Mouse (Mus musculus) frontal cortex, postnatal 36 days (tissue): ENCODE results near the gene Senp3.
"Not testable (repeated sequence)": the region's sequence is repeated elsewhere in the genome, so short reads cannot be mapped to it uniquely, and the experiment has no call there.

Experiments
- DNase-seq, 2 experiments: peaks; one replicate each; pipeline ENCODE4 v3.0.0; 2022; ENCODE audit warnings: low spot score in 2 of 2

Gene Senp3

GRCm38 (mm10) chr11:69681314-69682208 is at the start of gene Senp3:
Senp3 (minus strand) TSS chr11:69682084.
- peak; percentile 97 to 99 for DNase-seq

GRCm38 (mm10) chr11:69731408-69731807 is 49.5 kb upstream of the Senp3 start:
- not testable (repeated sequence) for DNase-seq

GRCm38 (mm10) chr11:69729063-69729462 is 47.2 kb upstream of the Senp3 start:
- no peak for DNase-seq

- DNase-seq = no peak
These were observed 44.1 kb upstream of the Senp3 start for GRCm38 (mm10) chr11:69725951-69726350.

- no peak for DNase-seq
These were observed 41.2 kb upstream of the Senp3 start for GRCm38 (mm10) chr11:69723074-69723473.

- DNase-seq = no peak
These were observed 39.0 kb upstream of the Senp3 start for GRCm38 (mm10) chr11:69720852-69721251.

GRCm38 (mm10) chr11:69719423-69719822 is 37.5 kb upstream of the Senp3 start:
- DNase-seq = no peak

- DNase-seq = no peak
These were observed 36.8 kb upstream of the Senp3 start for GRCm38 (mm10) chr11:69718661-69719060.

GRCm38 (mm10) chr11:69716953-69717352 is 35.1 kb upstream of the Senp3 start:
- no peak for DNase-seq

GRCm38 (mm10) chr11:69715929-69716328 is 34.0 kb upstream of the Senp3 start:
- DNase-seq = peak in 1 of 2 experiments; percentile 25

GRCm38 (mm10) chr11:69715482-69715881 is 33.6 kb upstream of the Senp3 start:
- no peak for DNase-seq

GRCm38 (mm10) chr11:69714636-69715329 is 32.9 kb upstream of the Senp3 start:
- no peak for DNase-seq

GRCm38 (mm10) chr11:69712954-69713672 is 31.2 kb upstream of the Senp3 start:
- DNase-seq = no peak

GRCm38 (mm10) chr11:69711082-69711481 is 29.2 kb upstream of the Senp3 start:
- DNase-seq = no peak

- DNase-seq = no peak
These were observed 28.6 kb upstream of the Senp3 start for GRCm38 (mm10) chr11:69710470-69710869.

- DNase-seq = no peak
These were observed 27.9 kb upstream of the Senp3 start for GRCm38 (mm10) chr11:69709554-69710446.

GRCm38 (mm10) chr11:69708614-69709265 is 26.9 kb upstream of the Senp3 start:
- no peak for DNase-seq

GRCm38 (mm10) chr11:69707873-69708381 is 26.0 kb upstream of the Senp3 start:
- no peak for DNase-seq

GRCm38 (mm10) chr11:69707480-69707847 is 25.6 kb upstream of the Senp3 start:
- DNase-seq = no peak

- DNase-seq = peak in 1 of 2 experiments; percentile 36
These were observed 25.0 kb upstream of the Senp3 start for GRCm38 (mm10) chr11:69706775-69707479.
